Mouse (Mus musculus) myocyte (in vitro differentiated cells): ENCODE results near the gene Ccdc86.

Experiments used
- CEBPB ChIP-seq: IDR thresholded peaks from 2 replicates; pipeline ENCODE4 v1.6.1; 2011; ENCODE audit warnings: mild to moderate bottlenecking, moderate library complexity; ENCODE audit not compliant: poor library complexity, insufficient read depth, severe bottlenecking
- MAX ChIP-seq: IDR thresholded peaks from one replicate; pipeline ENCODE4 v1.6.1; 2011; ENCODE audit warnings: low read depth, mild to moderate bottlenecking, control low read depth
- MYOG ChIP-seq, 3 experiments: IDR thresholded peaks; one replicate each; pipeline ENCODE4 v1.6.1; 2011; ENCODE audit warnings: control low read depth in 2 of 3, low read depth in 2 of 3, mild to moderate bottlenecking in 2 of 3; ENCODE audit not compliant: insufficient read length in 2 of 3, control insufficient read depth in 1 of 3, insufficient read depth in 1 of 3
- POLR2A ChIP-seq: IDR thresholded peaks from one replicate; pipeline ENCODE4 v1.6.1; 2011; ENCODE audit warnings: low read depth, mild to moderate bottlenecking, control low read depth, moderate library complexity; ENCODE audit not compliant: insufficient read length
- POLR2AphosphoS2 ChIP-seq: IDR thresholded peaks from one replicate; pipeline ENCODE4 v1.6.1; 2011; ENCODE audit warnings: low read depth, control low read depth; ENCODE audit not compliant: insufficient read length
- REST ChIP-seq: IDR thresholded peaks from one replicate; pipeline ENCODE4 v1.6.1; 2011; ENCODE audit warnings: mild to moderate bottlenecking, control low read depth, moderate library complexity; ENCODE audit not compliant: insufficient read depth, insufficient read length
- SRF ChIP-seq: IDR thresholded peaks from one replicate; pipeline ENCODE4 v1.6.1; 2011; ENCODE audit warnings: low read depth; ENCODE audit not compliant: control insufficient read depth, insufficient read length
- TCF12 ChIP-seq: IDR thresholded peaks from one replicate; pipeline ENCODE4 v1.6.1; 2011; ENCODE audit warnings: mild to moderate bottlenecking, control low read depth; ENCODE audit not compliant: poor library complexity, insufficient read depth, severe bottlenecking
- USF1 ChIP-seq: IDR thresholded peaks from one replicate; pipeline ENCODE4 v1.6.1; 2011; ENCODE audit warnings: low read depth, mild to moderate bottlenecking, control low read depth, moderate library complexity

GRCm38 (mm10) chr19:10921058-10921457 is 28.0 kb downstream of the Ccdc86 start:
- TF ChIP-seq POLR2A = no peak
- no peak for TF ChIP-seq POLR2AphosphoS2
- TF ChIP-seq REST = no peak
- TF ChIP-seq MAX = no peak
- TF ChIP-seq SRF = no peak
- no peak for TF ChIP-seq CEBPB
- no peak for TF ChIP-seq TCF12
- no peak for TF ChIP-seq USF1
- no peak for TF ChIP-seq MYOG (IDR thresholded peaks at IDR 0.05; ENCODE audit: control insufficient read depth in 1 of 3, insufficient read depth in 1 of 3, insufficient read length in 2 of 3, low read depth in 2 of 3)
